Mouse (Mus musculus) ES-E14 (cell line): ENCODE data around the gene Nxf1. TPM values are rescaled to one million over a fixed set of nuclear protein-coding genes. Genes with fewer than 3 reads are reported as not detected.

Experiments
- DNase-seq: peaks from one replicate; pipeline ENCODE4 v3.0.0-alpha.2; 2013; ENCODE audit warnings: low read depth, low spot score
- H3K27ac ChIP-seq: 2 replicates; pipeline ENCODE4 v1.5.1; 2012; ENCODE audit warnings: low read depth, mild to moderate bottlenecking, low read length, moderate library complexity, mixed read lengths; ENCODE audit not compliant: poor library complexity, insufficient read depth, severe bottlenecking
- H3K36me3 ChIP-seq: 2 replicates; pipeline ENCODE4 v1.6.1; 2012; ENCODE audit warnings: mild to moderate bottlenecking, low read length, moderate library complexity, mixed read lengths; ENCODE audit not compliant: control insufficient read depth, poor library complexity, insufficient read depth, severe bottlenecking
- H3K4me1 ChIP-seq, 2 experiments: fragments of 150-350 bp in 1 of 2; sonication (generic) in 1 of 2; 2 replicates each; pipeline ENCODE4 v1.6.1; 2012; ENCODE audit warnings: low read length in 2 of 2, mild to moderate bottlenecking in 1 of 2, mixed read lengths in 1 of 2; ENCODE audit not compliant: control insufficient read depth in 2 of 2, insufficient read depth in 2 of 2, poor library complexity in 1 of 2
- H3K4me3 ChIP-seq, 2 experiments: fragments of 150-350 bp in 1 of 2; sonication (generic) in 1 of 2; 2 replicates each; pipeline ENCODE4 v1.5.1; 2012; ENCODE audit warnings: low read length in 2 of 2, low read depth in 1 of 2, mild to moderate bottlenecking in 1 of 2, mixed read lengths in 1 of 2; ENCODE audit not compliant: insufficient read depth in 1 of 2, poor library complexity in 1 of 2, severe bottlenecking in 1 of 2
- H3K9ac ChIP-seq: 2 replicates; pipeline ENCODE4 v1.6.1; 2012; ENCODE audit warnings: low read depth, mild to moderate bottlenecking, low read length, mixed read lengths; ENCODE audit not compliant: poor library complexity, insufficient read depth, severe bottlenecking
- H3K9me3 ChIP-seq: fragments of 150-350 bp; sonication (generic); 2 replicates; pipeline ENCODE4 v1.6.1; 2012; ENCODE audit warnings: low read depth, mild to moderate bottlenecking, low read length; ENCODE audit not compliant: control insufficient read depth, insufficient read depth
- CHD2 ChIP-seq: IDR thresholded peaks from 2 replicates; pipeline ENCODE4 v1.6.1; 2014; ENCODE audit warnings: mild to moderate bottlenecking, low read depth, low read length, inconsistent platforms
- HCFC1 ChIP-seq: IDR thresholded peaks from 2 replicates; pipeline ENCODE4 v1.6.1; 2012; ENCODE audit warnings: low read length, inconsistent platforms, borderline replicate concordance; ENCODE audit not compliant: insufficient read depth
- MAFK ChIP-seq: IDR thresholded peaks from 2 replicates; pipeline ENCODE4 v1.6.1; 2014; ENCODE audit warnings: mild to moderate bottlenecking, low read depth, low read length, inconsistent platforms; ENCODE audit not compliant: insufficient read depth
- ZC3H11A ChIP-seq: IDR thresholded peaks from 2 replicates; pipeline ENCODE4 v1.6.1; 2012; ENCODE audit warnings: low read depth, mild to moderate bottlenecking, inconsistent platforms, low read length, borderline replicate concordance
- ZNF384 ChIP-seq: IDR thresholded peaks from 2 replicates; pipeline ENCODE4 v1.6.1; 2012; ENCODE audit warnings: low read depth, low read length, inconsistent platforms
- in situ Hi-C, 2 experiments: fragments of 600-800 bp; cut with MboI; formaldehyde crosslinking; loops; one replicate each; pipeline ENCODE4 v1.15.1; 2025; ENCODE audit warnings: low sequenced_read_pairs in 2 of 2, inconsistent platforms in 1 of 2; ENCODE audit not compliant: unreplicated experiment in 2 of 2
- total RNA-seq: library from RNA; depleted of rRNA; stranded (reverse); fragments of 300-350 nt; gene quantifications from 2 replicates; pipeline ENCODE4 v1.2.3, GENCODE M21; 2012

Gene Nxf1
- total RNA-seq, 1 experiment: 101 TPM

GRCm38 (mm10) chr19:8815812-8816211 lies 58.9 kb downstream of the Nxf1 start:
- no peak overlapping the region for H3K4me3 ChIP-seq
- TF ChIP-seq ZNF384: no peak
- TF ChIP-seq ZC3H11A: no peak
- no peak for TF ChIP-seq CHD2
- no peak for TF ChIP-seq MAFK
- no peak overlapping the region for H3K27ac ChIP-seq
- DNase-seq: no peak
- H3K9me3 ChIP-seq: no peaks in the 10 kb centered on the region
- H3K36me3 ChIP-seq: peaks cover 18% of the 10 kb centered on the region
- H3K9ac ChIP-seq: no peak overlapping the region
- H3K4me1 ChIP-seq: peaks cover 0 to 3% of the 10 kb centered on the region in 2 experiments; a peak in 1 of 4 replicates
- in situ Hi-C loops: no loop called here

GRCm38 (mm10) chr19:8817001-8817400 lies 60.1 kb downstream of the Nxf1 start:
- TF ChIP-seq CHD2 (no peak), ZC3H11A (no peak), ZNF384 (no peak), HCFC1 (no peak), MAFK (no peak)
- Histone ChIP-seq H3K4me1 (peaks cover 0 to 9% of the 10 kb centered on the region in 2 experiments; a peak in 1 of 4 replicates), H3K27ac (no peak overlapping the region), H3K9me3 (no peaks in the 10 kb centered on the region), H3K36me3 (peaks cover 16% of the 10 kb centered on the region), H3K9ac (no peak overlapping the region; the same call in none of the 2 replicates), H3K4me3 (no peak overlapping the region)
- DNase-seq: no peak
- in situ Hi-C loops: no loop called here

GRCm38 (mm10) chr19:8818301-8818798 lies 61.5 kb downstream of the Nxf1 start:
- Histone ChIP-seq H3K36me3 (peaks cover 23% of the 10 kb centered on the region), H3K9me3 (no peaks in the 10 kb centered on the region), H3K9ac (peak overlapping the region; percentile 95), H3K4me3 (peak overlapping the region; percentile 70 to 76), H3K4me1 (peaks cover 0 to 9% of the 10 kb centered on the region in 2 experiments; a peak in 1 of 4 replicates), H3K27ac (peak overlapping the region; percentile 80; the same call in 1 of the 2 replicates)
- in situ Hi-C loops: no loop called here
- DNase-seq: no peak
- TF ChIP-seq HCFC1 (no peak), MAFK (no peak), CHD2 (no peak), ZC3H11A (no peak), ZNF384 (no peak)

- Histone ChIP-seq H3K9ac (peak within 1 kb of the TSS; percentile 95), H3K4me1 (peaks cover 0 to 9% of the 10 kb centered on the region in 2 experiments; a peak in 1 of 4 replicates), H3K27ac (peak within 1 kb of the TSS; percentile 97), H3K9me3 (no peaks in the 10 kb centered on the region), H3K36me3 (peaks cover 22% of the 10 kb centered on the region), H3K4me3 (peak within 1 kb of the TSS; percentile 76 to 89)
- in situ Hi-C loops: no loop called here
- TF ChIP-seq ZNF384 (peak; percentile 94), MAFK (no peak), ZC3H11A (no peak), HCFC1 (peak; percentile 53; the same call in 1 of the 2 replicates), CHD2 (peak; percentile 87)
- DNase-seq: peak; percentile 99
Measured at GRCm38 (mm10) chr19:8818801-8819595, 62.1 kb downstream of the Nxf1 start, which contains the start of gene Ttc9c. Ttc9c (minus strand) TSS chr19:8819333.
